Mouse (Mus musculus): Measurements from ENCODE around the gene Cap2.

Gene Cap2

GRCm38 (mm10) chr13:46525295-46526255, 23.9 kb downstream of the Cap2 start:
- no peak for DNase-seq (ENCODE audit: low spot score in 2 of 2)

- DNase-seq (ENCODE audit: low spot score in 2 of 2) = no peak
These were observed 25.0 kb downstream of the Cap2 start for GRCm38 (mm10) chr13:46526645-46527044.

- DNase-seq (ENCODE audit: low spot score in 2 of 2) = no peak
These were observed 25.7 kb downstream of the Cap2 start for GRCm38 (mm10) chr13:46527340-46527739.

GRCm38 (mm10) chr13:46529037-46529436, 27.4 kb downstream of the Cap2 start:
- DNase-seq (ENCODE audit: low spot score in 2 of 2) = no peak

GRCm38 (mm10) chr13:46530546-46530945, 28.9 kb downstream of the Cap2 start:
- no peak for DNase-seq (ENCODE audit: low spot score in 2 of 2)

GRCm38 (mm10) chr13:46531676-46532075, 30.0 kb downstream of the Cap2 start:
- DNase-seq (ENCODE audit: low spot score in 2 of 2) = no peak

- DNase-seq (ENCODE audit: low spot score in 2 of 2) = no peak
These were observed 30.6 kb downstream of the Cap2 start for GRCm38 (mm10) chr13:46532276-46532675.

- no peak for DNase-seq (ENCODE audit: low spot score in 2 of 2)
These were observed 31.9 kb downstream of the Cap2 start for GRCm38 (mm10) chr13:46533342-46534129.

- no peak for DNase-seq (ENCODE audit: low spot score in 2 of 2)
These were observed 32.7 kb downstream of the Cap2 start for GRCm38 (mm10) chr13:46534171-46534968.

- DNase-seq (ENCODE audit: low spot score in 2 of 2) = no peak
These were observed 33.5 kb downstream of the Cap2 start for GRCm38 (mm10) chr13:46534969-46535785.

- no peak for DNase-seq (ENCODE audit: low spot score in 2 of 2)
These were observed 37.6 kb downstream of the Cap2 start for GRCm38 (mm10) chr13:46539284-46539683.

- no peak for DNase-seq (ENCODE audit: low spot score in 2 of 2)
These were observed 39.3 kb downstream of the Cap2 start for GRCm38 (mm10) chr13:46540943-46541342.

- no peak for DNase-seq (ENCODE audit: low spot score in 2 of 2)
These were observed 41.1 kb downstream of the Cap2 start for GRCm38 (mm10) chr13:46542782-46543181.

GRCm38 (mm10) chr13:46544608-46545007, 43.0 kb downstream of the Cap2 start:
- DNase-seq (ENCODE audit: low spot score in 2 of 2) = no peak

- DNase-seq (ENCODE audit: low spot score in 2 of 2) = no peak
These were observed 43.4 kb downstream of the Cap2 start for GRCm38 (mm10) chr13:46545081-46545480.

- DNase-seq (ENCODE audit: low spot score in 2 of 2) = no peak
These were observed 45.2 kb downstream of the Cap2 start for GRCm38 (mm10) chr13:46546846-46547245.

GRCm38 (mm10) chr13:46547253-46547652, 45.6 kb downstream of the Cap2 start:
- DNase-seq (ENCODE audit: low spot score in 2 of 2) = no peak

GRCm38 (mm10) chr13:46548132-46548531, 46.5 kb downstream of the Cap2 start:
- DNase-seq (ENCODE audit: low spot score in 2 of 2) = no peak

- DNase-seq (ENCODE audit: low spot score in 2 of 2) = no peak
These were observed 47.0 kb downstream of the Cap2 start for GRCm38 (mm10) chr13:46548600-46549179.

- DNase-seq (ENCODE audit: low spot score in 2 of 2) = no peak
These were observed 49.0 kb downstream of the Cap2 start for GRCm38 (mm10) chr13:46550627-46551026.

GRCm38 (mm10) chr13:46554736-46555135, 53.1 kb downstream of the Cap2 start:
- DNase-seq (ENCODE audit: low spot score in 2 of 2) = no peak

Data from natural killer cell, adult 2 months (primary cell).